Mouse (Mus musculus): ENCODE measurements at regions not wholly inside any gene's neighbourhood (a gene's known extent, or its start where the extent isn't known, plus 50 kb on each side); places are given as distances from the start of the nearest gene placed in this dataset.

- no peak for TF ChIP-seq POLR2A (IDR thresholded peaks at IDR 0.05; ENCODE audit: borderline replicate concordance, extremely low read depth, insufficient read depth, insufficient read length)
- Histone ChIP-seq H3K36me3 (ENCODE audit: control insufficient read depth, insufficient read depth, low read length) (no peaks in the 10 kb centered on the region), H3K9ac (ENCODE audit: low read depth, low read length, severe bottlenecking) (no peak overlapping the region), H3K4me3 (replicated peaks; ENCODE audit: low read length) (no peak overlapping the region), H3K27me3 (ENCODE audit: control insufficient read depth, insufficient read depth, low read length) (no peaks in the 10 kb centered on the region), H3K9me3 (ENCODE audit: control insufficient read depth, low read length) (no peaks in the 10 kb centered on the region), H3K27ac (replicated peaks; ENCODE audit: low read depth, low read length) (no peak overlapping the region), H3K4me1 (ENCODE audit: control insufficient read depth, insufficient read depth, low read length) (0 out of 2 replicates have a peak, but pooled peaks cover 4% of the 10 kb centered on the region), H3K4me2 (replicated peaks; ENCODE audit: low read depth, low read length, severe bottlenecking) (no peak overlapping the region)
- ATAC-seq (ENCODE audit: low FRiP score, low read depth) (no peak), DNase-seq (ENCODE audit: low spot score) (no peak)
- 86% methylated on average over 7 of the region's 7 CpGs for WGBS
Observed at GRCm38 (mm10) chr13:31294011-31294410, 261.9 kb upstream of the Foxq1 start.

DNA sequence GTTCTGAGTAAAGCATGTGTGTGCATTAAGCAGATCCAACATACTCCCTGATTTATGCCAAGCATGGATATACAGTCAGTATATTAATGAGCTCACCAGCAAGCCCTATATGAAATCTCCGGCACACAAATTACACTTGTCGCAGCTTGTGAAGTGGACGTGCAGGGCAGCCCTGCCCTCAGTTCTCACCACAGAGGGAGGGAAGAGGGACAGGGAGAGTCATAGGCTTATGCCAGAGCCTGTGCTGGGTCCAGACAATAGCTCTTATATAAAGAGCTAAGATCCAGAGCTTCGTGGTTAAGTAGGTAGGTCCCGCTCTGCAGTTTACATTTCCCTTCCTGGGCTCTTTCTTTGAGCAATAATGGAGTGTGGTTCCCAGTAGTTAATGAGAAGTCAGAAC lies 252.7 kb upstream of the Foxq1 start:
- no peak for ATAC-seq (ENCODE audit: low FRiP score, low read depth)
- WGBS = 73% methylated on average over 5 of the region's 5 CpGs
- H3K27ac ChIP-seq (replicated peaks; ENCODE audit: low read depth, low read length) = no peak overlapping the region
- no peaks in the 10 kb centered on the region for H3K9me3 ChIP-seq (ENCODE audit: control insufficient read depth, low read length)
- no peak overlapping the region for H3K4me2 ChIP-seq (replicated peaks; ENCODE audit: low read depth, low read length, severe bottlenecking)
- H3K27me3 ChIP-seq (ENCODE audit: control insufficient read depth, insufficient read depth, low read length) = no peaks in the 10 kb centered on the region
- H3K4me3 ChIP-seq (replicated peaks; ENCODE audit: low read length) = no peak overlapping the region
- TF ChIP-seq POLR2A (IDR thresholded peaks at IDR 0.05; ENCODE audit: borderline replicate concordance, extremely low read depth, insufficient read depth, insufficient read length) = no peak
- no peak overlapping the region for H3K9ac ChIP-seq (ENCODE audit: low read depth, low read length, severe bottlenecking)
- no peaks in the 10 kb centered on the region for H3K36me3 ChIP-seq (ENCODE audit: control insufficient read depth, insufficient read depth, low read length)
- H3K4me1 ChIP-seq (ENCODE audit: control insufficient read depth, insufficient read depth, low read length) = no peaks in the 10 kb centered on the region
- DNase-seq (ENCODE audit: low spot score) = no peak

DNA sequence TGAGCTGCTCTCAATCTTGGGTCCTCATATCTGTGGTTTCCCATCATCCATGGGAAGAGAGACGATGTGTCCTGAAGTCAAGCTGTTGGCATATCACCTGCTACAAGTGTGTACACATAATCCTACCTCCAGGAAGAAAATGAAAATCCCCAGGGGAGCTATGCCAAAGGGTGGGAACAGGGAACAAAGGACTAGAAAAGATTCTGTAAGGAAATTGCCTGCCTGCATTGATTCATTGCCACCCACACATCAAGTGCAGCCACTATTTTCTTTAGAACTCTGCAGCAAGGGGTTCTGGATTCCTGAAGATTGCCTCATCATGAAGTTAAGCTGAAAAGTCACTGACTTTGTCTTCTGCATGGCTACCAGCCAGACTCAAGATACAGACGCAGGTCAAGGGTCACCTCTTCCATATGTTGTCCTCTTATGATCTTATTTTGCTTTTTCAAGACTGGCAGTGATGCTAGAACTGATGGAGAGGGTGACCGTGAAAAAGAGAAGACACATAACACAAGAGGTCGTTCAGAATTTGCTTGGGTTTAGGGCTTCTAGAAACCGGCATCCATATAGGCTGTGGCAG lies 251.6 kb upstream of the Foxq1 start:
- no peak for DNase-seq (ENCODE audit: low spot score)
- no peak for TF ChIP-seq POLR2A (IDR thresholded peaks at IDR 0.05; ENCODE audit: borderline replicate concordance, extremely low read depth, insufficient read depth, insufficient read length)

GRCm38 (mm10) chr13:31309083-31309621 lies 246.8 kb upstream of the Foxq1 start:
- WGBS = 61% methylated on average over 6 of the region's 6 CpGs

More for the DNA sequence above, 251.6 kb upstream of the Foxq1 start:
- no peak for ATAC-seq (ENCODE audit: low FRiP score, low read depth)
- Histone ChIP-seq H3K4me3 (replicated peaks; ENCODE audit: low read length) (no peak overlapping the region), H3K36me3 (ENCODE audit: control insufficient read depth, insufficient read depth, low read length) (no peaks in the 10 kb centered on the region), H3K9me3 (ENCODE audit: control insufficient read depth, low read length) (no peaks in the 10 kb centered on the region), H3K9ac (ENCODE audit: low read depth, low read length, severe bottlenecking) (no peak overlapping the region), H3K4me2 (replicated peaks; ENCODE audit: low read depth, low read length, severe bottlenecking) (no peak overlapping the region), H3K4me1 (ENCODE audit: control insufficient read depth, insufficient read depth, low read length) (no peaks in the 10 kb centered on the region), H3K27me3 (ENCODE audit: control insufficient read depth, insufficient read depth, low read length) (no peaks in the 10 kb centered on the region), H3K27ac (replicated peaks; ENCODE audit: low read depth, low read length) (no peak overlapping the region)
- 88% methylated on average over 5 of the region's 5 CpGs for WGBS

GRCm38 (mm10) chr13:31312772-31313171 lies 243.2 kb upstream of the Foxq1 start:
- no peak for TF ChIP-seq POLR2A (IDR thresholded peaks at IDR 0.05; ENCODE audit: borderline replicate concordance, extremely low read depth, insufficient read depth, insufficient read length)
- no peaks in the 10 kb centered on the region for H3K27me3 ChIP-seq (ENCODE audit: control insufficient read depth, insufficient read depth, low read length)
- ATAC-seq (ENCODE audit: low FRiP score, low read depth) (0 out of 2 replicates have a peak, but pooled peaks have one; percentile 12), DNase-seq (ENCODE audit: low spot score) (no peak)
- H3K4me3 ChIP-seq (replicated peaks; ENCODE audit: low read length) = no peak overlapping the region
- no peaks in the 10 kb centered on the region for H3K36me3 ChIP-seq (ENCODE audit: control insufficient read depth, insufficient read depth, low read length)
- H3K27ac ChIP-seq (replicated peaks; ENCODE audit: low read depth, low read length) = no peak overlapping the region
- no peaks in the 10 kb centered on the region for H3K9me3 ChIP-seq (ENCODE audit: control insufficient read depth, low read length)
- H3K9ac ChIP-seq (ENCODE audit: low read depth, low read length, severe bottlenecking) = no peak overlapping the region
- no peak overlapping the region for H3K4me2 ChIP-seq (replicated peaks; ENCODE audit: low read depth, low read length, severe bottlenecking)
- H3K4me1 ChIP-seq (ENCODE audit: control insufficient read depth, insufficient read depth, low read length) = no peaks in the 10 kb centered on the region
- WGBS = 41% methylated on average over 7 of the region's 7 CpGs

More at GRCm38 (mm10) chr13:31309083-31309621, 246.8 kb upstream of the Foxq1 start:
- Histone ChIP-seq H3K4me3 (replicated peaks; ENCODE audit: low read length) (no peak overlapping the region), H3K9ac (ENCODE audit: low read depth, low read length, severe bottlenecking) (no peak overlapping the region), H3K4me1 (ENCODE audit: control insufficient read depth, insufficient read depth, low read length) (no peaks in the 10 kb centered on the region), H3K27ac (replicated peaks; ENCODE audit: low read depth, low read length) (no peak overlapping the region), H3K9me3 (ENCODE audit: control insufficient read depth, low read length) (no peaks in the 10 kb centered on the region), H3K36me3 (ENCODE audit: control insufficient read depth, insufficient read depth, low read length) (no peaks in the 10 kb centered on the region), H3K27me3 (ENCODE audit: control insufficient read depth, insufficient read depth, low read length) (no peaks in the 10 kb centered on the region), H3K4me2 (replicated peaks; ENCODE audit: low read depth, low read length, severe bottlenecking) (no peak overlapping the region)
- ATAC-seq (ENCODE audit: low FRiP score, low read depth) (no peak), DNase-seq (ENCODE audit: low spot score) (no peak)
- TF ChIP-seq POLR2A (IDR thresholded peaks at IDR 0.05; ENCODE audit: borderline replicate concordance, extremely low read depth, insufficient read depth, insufficient read length) = no peak

Data from limb, embryonic 14.5 days (tissue).